In the genomic region with DNA sequence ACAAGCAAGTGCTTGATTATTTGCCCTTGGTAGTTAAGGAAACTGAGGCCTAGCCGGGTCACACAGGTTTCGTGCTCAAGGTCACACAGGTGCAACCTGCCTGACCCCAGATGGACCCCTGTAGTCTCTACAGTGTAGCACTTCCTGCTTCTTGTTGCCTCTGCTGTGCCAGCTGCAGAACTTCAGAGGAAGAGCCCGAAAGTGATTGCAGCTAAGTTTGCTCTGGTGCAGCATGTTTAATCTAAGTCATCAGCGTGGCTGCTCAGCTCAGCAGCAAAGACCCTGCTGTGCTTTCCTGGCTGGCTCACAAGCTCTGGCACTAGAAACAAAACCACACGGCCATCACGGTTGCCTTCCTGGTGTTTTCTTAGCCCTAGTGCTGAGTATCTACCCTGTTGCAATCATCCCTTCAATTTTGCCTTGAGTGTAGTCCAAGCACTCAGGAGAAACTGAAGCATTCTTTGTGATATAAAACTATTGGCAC, we compare ENCODE assay signal across 10 mouse cellular contexts.
DNase-seq lines count a peak whose midpoint lies in the region; ATAC-seq and TF ChIP-seq lines count a peak whose summit lies in the region.
"Had no signal": no experiment of that assay in that cellular context is flagged by ENCODE, and none has a peak within 500 bp of the region (broad histone marks: within the 10 kb centered on the region; RNA-seq: fewer than 3 reads in every experiment).

No protein-coding gene starts in this region.

- dilution Hi-C loops in CH12.LX (cut with MboI; ENCODE audit: extremely low pct_ligation_motif_present, extremely low pct_unique_long_range_greater_than_20kb, low sequenced_read_pairs), result no loop called here

- no peak for TF ChIP-seq RAD21 in CH12.LX (IDR thresholded peaks at IDR 0.05; ENCODE audit: low read depth, low read length)

- no peak overlapping the region for H3K9ac ChIP-seq in heart, postnatal 0 days (replicated peaks; ENCODE audit: low read depth, low read length)
- peak overlapping the region; percentile 95 for H3K9ac ChIP-seq in CH12.LX (ENCODE audit: insufficient read depth, low read depth)
- peak overlapping the region; percentile 54 for H3K9ac ChIP-seq in liver, embryonic 11.5 days (ENCODE audit: low read depth, low read length)
- H3K9ac ChIP-seq in stomach, postnatal 0 days (ENCODE audit: low read length), result no peak overlapping the region

- H3K9me3 ChIP-seq in heart, postnatal 0 days (replicated peaks; ENCODE audit: control insufficient read depth, low read length), result no peaks in the 10 kb centered on the region
- no peaks in the 10 kb centered on the region for H3K9me3 ChIP-seq in CH12.LX (replicated peaks; ENCODE audit: low read length)
- no peaks in the 10 kb centered on the region for H3K9me3 ChIP-seq in liver, embryonic 11.5 days (ENCODE audit: control insufficient read depth, low read length)
- H3K9me3 ChIP-seq in stomach, postnatal 0 days (ENCODE audit: control insufficient read depth, low read length), result no peaks in the 10 kb centered on the region

- TF ChIP-seq CTCF in heart, postnatal 0 days (IDR thresholded peaks at IDR 0.05; ENCODE audit: low read depth), result no peak
- TF ChIP-seq CTCF in CH12.LX (conservative IDR thresholded peaks at IDR 0.05 in 1 of 2, IDR thresholded peaks at IDR 0.05 in 1 of 2; ENCODE audit: low read depth in 2 of 2, low read length in 2 of 2), result no peak
- TF ChIP-seq CTCF in small intestine, adult 2 months (IDR thresholded peaks at IDR 0.05; ENCODE audit: extremely low read depth, insufficient read length, insufficient replicate concordance, low read depth, low read length), result no peak
- TF ChIP-seq CTCF in stomach, postnatal 0 days (IDR thresholded peaks at IDR 0.05; ENCODE audit: low read depth), result no peak

- in situ Hi-C loops in CH12.LX (cut with MboI; ENCODE audit: low pct_ligation_motif_present, low pct_unique_long_range_greater_than_20kb, low sequenced_read_pairs), result loop anchor here (5.0 kb wide), 1 partner anchor 59 kb away; no protein-coding TSS in a partner anchor

- peaks cover 29% of the 10 kb centered on the region for H3K4me1 ChIP-seq in heart, postnatal 0 days (ENCODE audit: control insufficient read depth, insufficient read depth)
- H3K4me1 ChIP-seq in CH12.LX (ENCODE audit: control insufficient read depth in 1 of 2, insufficient read depth in 2 of 2), result peaks cover 23 to 66% of the 10 kb centered on the region in 2 experiments
- H3K4me1 ChIP-seq in liver, embryonic 11.5 days (replicated peaks; ENCODE audit: control insufficient read depth, insufficient read depth, low read length), result peaks cover 58% of the 10 kb centered on the region
- H3K4me1 ChIP-seq in small intestine, adult 2 months (ENCODE audit: control insufficient read depth, insufficient read depth, insufficient read length, low read length), result peaks cover 29% of the 10 kb centered on the region
- peaks cover 3% of the 10 kb centered on the region; the same call in 1 of the 2 replicates for H3K4me1 ChIP-seq in stomach, postnatal 0 days (replicated peaks; ENCODE audit: control insufficient read depth, insufficient read depth)

- peak overlapping the region; percentile 84; the same call in 1 of the 2 replicates for H3K4me2 ChIP-seq in heart, postnatal 0 days (ENCODE audit: low read depth, low read length)
- H3K4me2 ChIP-seq in CH12.LX (ENCODE audit: insufficient read depth, low read depth, poor library complexity, severe bottlenecking), result peak overlapping the region; percentile 98
- H3K4me2 ChIP-seq in liver, embryonic 11.5 days, result peak overlapping the region; percentile 97
- no peak overlapping the region for H3K4me2 ChIP-seq in stomach, postnatal 0 days (replicated peaks; ENCODE audit: low read depth)

- H3K36me3 ChIP-seq in heart, postnatal 0 days (replicated peaks; ENCODE audit: control insufficient read depth, insufficient read depth, low read length), result no peaks in the 10 kb centered on the region
- peaks cover 4 to 30% of the 10 kb centered on the region in 2 experiments for H3K36me3 ChIP-seq in CH12.LX (replicated peaks in 1 of 2; ENCODE audit: control insufficient read depth in 1 of 2, insufficient read depth in 1 of 2, low read length in 1 of 2)
- H3K36me3 ChIP-seq in liver, embryonic 11.5 days (ENCODE audit: control insufficient read depth, insufficient read depth, low read length), result no peaks in the 10 kb centered on the region
- H3K36me3 ChIP-seq in small intestine, adult 2 months (ENCODE audit: control insufficient read depth, insufficient read depth, low read length), result no peaks in the 10 kb centered on the region
- no peaks in the 10 kb centered on the region for H3K36me3 ChIP-seq in stomach, postnatal 0 days (ENCODE audit: control insufficient read depth, insufficient read depth, low read length)

- peaks cover 76% of the 10 kb centered on the region for H3K79me2 ChIP-seq in CH12.LX (replicated peaks; ENCODE audit: control insufficient read depth, extremely low read depth, insufficient read depth, poor library complexity, severe bottlenecking)

- WGBS in heart, postnatal 0 days, result 73% methylated on average over 6 of the region's 6 CpGs
- WGBS in liver, embryonic 11.5 days, result 36% methylated on average over 6 of the region's 6 CpGs
- WGBS in small intestine, adult 2 months, result 13% methylated on average over 6 of the region's 6 CpGs
- WGBS in stomach, postnatal 0 days, result 68% methylated on average over 6 of the region's 6 CpGs

- TF ChIP-seq POLR2A in CH12.LX (IDR thresholded peaks at IDR 0.05; ENCODE audit: low read depth, low read length), result peak; percentile 13; the same call in 1 of the 2 replicates
- TF ChIP-seq POLR2A in small intestine, adult 2 months (IDR thresholded peaks at IDR 0.05; ENCODE audit: low read depth, low read length), result no peak

- ATAC-seq in heart, postnatal 0 days (ENCODE audit: insufficient read depth, low read depth), result no peak
- ATAC-seq in liver, embryonic 11.5 days (replicated peaks; ENCODE audit: low FRiP score), result no peak
- ATAC-seq in stomach, postnatal 0 days (ENCODE audit: low FRiP score, low TSS enrichment), result no peak

- H3K27ac ChIP-seq in heart, postnatal 0 days (ENCODE audit: low read depth), result peak overlapping the region; percentile 17; the same call in 1 of the 2 replicates
- peak overlapping the region; percentile 44 for H3K27ac ChIP-seq in CH12.LX (ENCODE audit: insufficient read depth, low read depth)
- no peak overlapping the region for H3K27ac ChIP-seq in liver, embryonic 11.5 days (ENCODE audit: low read depth, low read length)
- peak overlapping the region; percentile 36 for H3K27ac ChIP-seq in small intestine, adult 2 months (ENCODE audit: insufficient read depth, low read depth, low read length)
- no peak overlapping the region for H3K27ac ChIP-seq in stomach, postnatal 0 days (replicated peaks)

- TF ChIP-seq EP300 in heart, postnatal 0 days (IDR thresholded peaks at IDR 0.05; ENCODE audit: low read depth), result no peak
- no peak for TF ChIP-seq EP300 in CH12.LX (IDR thresholded peaks at IDR 0.05; ENCODE audit: low read length)
- TF ChIP-seq EP300 in stomach, postnatal 0 days (optimal IDR thresholded peaks at IDR 0.05), result no peak

- no peak for DNase-seq in heart, postnatal 0 days (ENCODE audit: low spot score)
- DNase-seq in heart, postnatal 10 days, result no peak
- peak; percentile 50 for DNase-seq in CH12.LX (ENCODE audit: extremely low read depth)
- no peak for DNase-seq in liver, embryonic 11.5 days (ENCODE audit: low spot score)
- DNase-seq in yolk sac, embryonic 10.5 days (ENCODE audit: low spot score), result no peak
- no peak for DNase-seq in cerebellum, postnatal 4 days (ENCODE audit: low spot score in 2 of 2)
- DNase-seq in stomach, postnatal 0 days (ENCODE audit: low spot score), result no peak
- DNase-seq: cerebellum, postnatal 25 days; kidney, postnatal 10 days had no signal

- intact Hi-C loops in heart, postnatal 10 days (cut with DNase I), result no loop called here

- H3K4me3 ChIP-seq in heart, postnatal 0 days (ENCODE audit: low read depth, low read length), result peak overlapping the region; percentile 5; the same call in 1 of the 2 replicates
- peak overlapping the region; percentile 79 to 99 (median 83) for H3K4me3 ChIP-seq in CH12.LX (replicated peaks in 1 of 3; ENCODE audit: low read depth in 2 of 3, low read length in 2 of 3, poor library complexity in 1 of 3)
- peak overlapping the region; percentile 86 for H3K4me3 ChIP-seq in liver, embryonic 11.5 days (ENCODE audit: low read depth, low read length)
- H3K4me3 ChIP-seq in small intestine, adult 2 months (ENCODE audit: low read depth, low read length), result peak overlapping the region; percentile 22
- H3K4me3 ChIP-seq in stomach, postnatal 0 days (ENCODE audit: low read depth, low read length), result no peak overlapping the region

- no peaks in the 10 kb centered on the region for H3K27me3 ChIP-seq in heart, postnatal 0 days (ENCODE audit: control insufficient read depth, insufficient read depth, low read length)
- no peaks in the 10 kb centered on the region for H3K27me3 ChIP-seq in CH12.LX (replicated peaks)
- H3K27me3 ChIP-seq in liver, embryonic 11.5 days (replicated peaks; ENCODE audit: control insufficient read depth, insufficient read depth, low read length), result no peaks in the 10 kb centered on the region
- H3K27me3 ChIP-seq in small intestine, adult 2 months (ENCODE audit: control insufficient read depth, insufficient read depth, low read length), result no peaks in the 10 kb centered on the region
- H3K27me3 ChIP-seq in stomach, postnatal 0 days (ENCODE audit: control insufficient read depth, insufficient read depth, low read length), result no peaks in the 10 kb centered on the region

TF ChIP-seq in CH12.LX, 34 proteins besides CTCF, POLR2A, EP300 and RAD21:
- no peak for TF ChIP-seq MAZ (IDR thresholded peaks at IDR 0.05; ENCODE audit: low read depth, low read length)
- peak; percentile 6; the same call in 1 of the 2 replicates for TF ChIP-seq SMC3 (IDR thresholded peaks at IDR 0.05; ENCODE audit: low read depth, low read length)
- TF ChIP-seq ELF1 (IDR thresholded peaks at IDR 0.05; ENCODE audit: low read depth, low read length), result peak; percentile 73
- peak; percentile 52 for TF ChIP-seq BHLHE40 (IDR thresholded peaks at IDR 0.05; ENCODE audit: low read depth, low read length)
- peak; percentile 67; the same call in 1 of the 2 replicates for TF ChIP-seq TCF12 (IDR thresholded peaks at IDR 0.05; ENCODE audit: low read depth, low read length)
- TF ChIP-seq SIN3A (IDR thresholded peaks at IDR 0.05; ENCODE audit: low read length), result peak; percentile 48; the same call in 1 of the 2 replicates
- TF ChIP-seq IRF4 (IDR thresholded peaks at IDR 0.05; ENCODE audit: low read depth, low read length), result no peak
TF ChIP-seq in CH12.LX: peak in this region for 5.

Comparison
In these comparisons a context has a peak if more than half of its experiments do, and no peak if none do; other contexts are left out.
1. H3K27ac ChIP-seq: peak in heart, postnatal 0 days (single experiment), CH12.LX (single experiment) and small intestine, adult 2 months (single experiment); none in liver, embryonic 11.5 days (single experiment) and stomach, postnatal 0 days (single experiment).
2. H3K9ac ChIP-seq: peak in CH12.LX (single experiment) and liver, embryonic 11.5 days (single experiment); none in heart, postnatal 0 days (single experiment) and stomach, postnatal 0 days (single experiment).